Mouse (Mus musculus): ENCODE data around the gene Zfp62.

DNA sequence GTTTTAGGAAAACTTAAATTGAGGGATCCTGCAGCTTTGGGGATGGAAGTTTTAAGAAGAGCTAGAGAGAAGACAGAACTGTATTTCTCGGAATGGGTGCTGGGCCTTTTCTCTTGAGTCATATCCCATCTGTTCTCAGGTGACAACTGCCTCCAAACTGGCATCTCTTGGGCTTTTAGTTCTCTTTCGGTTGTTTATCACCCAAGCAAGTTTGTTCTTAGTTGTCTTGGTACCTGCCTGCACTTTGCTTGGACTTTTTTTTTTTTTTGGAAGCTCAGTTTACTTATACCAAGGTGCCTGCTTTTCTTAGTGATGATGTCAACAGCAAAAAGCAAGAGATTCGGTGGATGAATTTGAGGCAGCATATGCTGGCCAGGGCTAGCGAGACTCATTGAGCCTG is 43.4 kb downstream of the Zfp62 start:
- TF ChIP-seq ZC3H11A (IDR thresholded peaks at IDR 0.05; ENCODE audit: borderline replicate concordance, low read depth, low read length) (no peak), ZNF384 (IDR thresholded peaks at IDR 0.05; ENCODE audit: low read depth, low read length) (no peak), MAFK (IDR thresholded peaks at IDR 0.05; ENCODE audit: insufficient read depth, low read depth, low read length) (no peak)

Data from ES-E14 (cell line).